Mouse (Mus musculus) intestine, embryonic 16.5 days (tissue): ENCODE measurements around the gene AA986860. TPM values are rescaled to one million over a fixed set of nuclear protein-coding genes. Genes with fewer than 3 reads are reported as not detected.
A peak's percentile ranks its signal among the peaks of the same experiment; 100 is the strongest.

Source experiments
- ATAC-seq: fragments of 200-750 bp; cut with Nextera tagmentation; 2 replicates; pipeline ENCODE4 v1.8.0; 2017; ENCODE audit warnings: moderate TSS enrichment, moderate library complexity
- H3K27ac ChIP-seq: fragments of 300-500 bp; sonication (generic); 2 replicates; pipeline ENCODE4 v1.5.1; 2014; ENCODE audit warnings: mild to moderate bottlenecking, low read length
- H3K27me3 ChIP-seq: fragments of 300-500 bp; sonication (generic); replicated peaks from 2 replicates; pipeline ENCODE4 v1.6.1; 2014; ENCODE audit warnings: low read length, control low read depth, mixed read lengths; ENCODE audit not compliant: control insufficient read depth, insufficient read depth
- H3K36me3 ChIP-seq: fragments of 300-500 bp; sonication (generic); 2 replicates; pipeline ENCODE4 v1.6.1; 2014; ENCODE audit warnings: low read length, control low read depth; ENCODE audit not compliant: control insufficient read depth, insufficient read depth
- H3K4me1 ChIP-seq: fragments of 300-500 bp; sonication (generic); 2 replicates; pipeline ENCODE4 v1.6.1; 2014; ENCODE audit warnings: low read length, control low read depth, mixed read lengths; ENCODE audit not compliant: control insufficient read depth, insufficient read depth
- H3K4me2 ChIP-seq: fragments of 300-500 bp; sonication (generic); 2 replicates; pipeline ENCODE4 v1.6.1; 2014; ENCODE audit warnings: low read depth, low read length, control low read depth
- H3K4me3 ChIP-seq: fragments of 300-500 bp; sonication (generic); 2 replicates; pipeline ENCODE4 v1.5.1; 2014; ENCODE audit warnings: mild to moderate bottlenecking, low read length
- H3K9ac ChIP-seq: fragments of 300-500 bp; sonication (generic); 2 replicates; pipeline ENCODE4 v1.6.1; 2014; ENCODE audit warnings: low read depth, low read length
- H3K9me3 ChIP-seq: fragments of 300-500 bp; sonication (generic); 2 replicates; pipeline ENCODE4 v1.6.1; 2016; ENCODE audit warnings: low read length, control low read depth; ENCODE audit not compliant: control insufficient read depth
- WGBS: fragments of 180-500 bp; shearing (Covaris S2); extraction: QIAGEN DNeasy Blood & Tissue Kit; methylation state at CpG from one replicate; pipeline ENCODE4 v1.1.7; 2014; 5-methylcytosine and 5-hydroxymethylcytosine counted together
- polyA plus RNA-seq: library from polyadenylated mRNA; unstranded; fragments of >200 nt; fragmentation: Nextera tagmentation; extraction: Ambion mirVana; gene quantifications from 2 replicates; pipeline ENCODE4 v1.2.1, GENCODE M21; 2015

Gene AA986860
- 74.7 and 81.2 TPM in 2 replicates for polyA plus RNA-seq

DNA sequence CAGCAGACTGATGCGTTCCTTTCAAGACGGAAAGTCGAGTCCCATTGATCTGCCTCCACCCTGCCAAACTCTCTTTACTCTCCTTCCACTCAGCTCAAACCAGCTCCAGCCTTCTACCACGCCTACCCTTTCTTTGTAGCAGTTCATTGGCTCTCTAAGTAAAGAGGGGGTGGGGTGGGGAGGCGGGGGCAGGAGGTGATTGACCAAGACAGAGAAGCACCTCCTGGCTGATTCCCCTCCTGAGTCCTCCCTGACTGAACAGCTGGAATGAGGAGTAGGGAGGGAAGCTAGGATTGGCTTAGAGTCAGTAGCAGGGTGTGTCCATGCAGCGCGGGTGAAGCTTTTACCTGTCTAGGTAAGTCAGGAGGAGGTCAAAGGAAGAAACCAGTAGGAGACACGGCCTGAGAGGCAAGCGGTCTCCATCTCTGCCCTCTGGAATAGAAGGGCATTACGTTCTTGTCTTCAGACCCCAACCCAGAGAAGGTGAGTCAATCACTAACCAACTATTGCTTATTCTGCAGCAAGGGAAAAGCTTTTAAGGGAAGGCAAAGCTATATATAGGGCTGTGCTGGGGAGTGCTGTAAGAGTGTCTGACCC is at the start of gene AA986860:
Gene AA986860 (plus strand): TSS at position 236 of the 597 bp plus-strand sequence.
- Histone ChIP-seq H3K27ac (peak within 1 kb of the TSS; percentile 89), H3K9ac (peak within 1 kb of the TSS; percentile 60), H3K27me3 (no peaks in the 10 kb centered on the region), H3K4me3 (peak within 1 kb of the TSS; percentile 50), H3K4me2 (peak within 1 kb of the TSS; percentile 53), H3K4me1 (peaks cover 11% of the 10 kb centered on the region), H3K9me3 (no peaks in the 10 kb centered on the region), H3K36me3 (no peaks in the 10 kb centered on the region)
- WGBS: 6% methylated on average over 10 of the region's 10 CpGs
- peak; percentile 92 for ATAC-seq

DNA sequence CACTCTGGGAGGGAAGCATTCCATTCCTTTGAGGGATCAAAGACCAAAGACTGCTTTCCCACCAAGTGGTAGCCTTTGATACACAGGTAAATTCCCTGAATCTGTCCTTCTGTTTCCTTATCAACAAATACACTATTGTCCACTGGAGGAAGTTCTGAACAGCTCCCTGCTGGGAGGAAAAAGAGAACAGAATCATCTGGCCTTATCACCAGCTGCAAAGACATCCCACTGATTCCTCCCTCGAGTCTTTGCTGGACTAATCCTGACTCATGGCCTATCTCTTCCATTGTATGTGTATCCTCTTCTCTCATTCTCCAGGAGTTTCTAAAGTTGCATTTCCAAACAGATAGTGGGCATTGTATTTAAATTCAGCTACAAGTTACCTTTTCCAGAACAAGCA is 47.9 kb upstream of the AA986860 start:
- H3K4me2 ChIP-seq: no peak overlapping the region
- H3K9me3 ChIP-seq: no peaks in the 10 kb centered on the region
- H3K36me3 ChIP-seq: no peaks in the 10 kb centered on the region
- no peak overlapping the region for H3K4me3 ChIP-seq
- ATAC-seq: no peak
- H3K27me3 ChIP-seq: no peaks in the 10 kb centered on the region
- WGBS: 53% methylated on average over 1 of the region's 1 CpGs
- no peak overlapping the region for H3K9ac ChIP-seq
- peaks cover 14% of the 10 kb centered on the region for H3K4me1 ChIP-seq
- no peak overlapping the region for H3K27ac ChIP-seq

DNA sequence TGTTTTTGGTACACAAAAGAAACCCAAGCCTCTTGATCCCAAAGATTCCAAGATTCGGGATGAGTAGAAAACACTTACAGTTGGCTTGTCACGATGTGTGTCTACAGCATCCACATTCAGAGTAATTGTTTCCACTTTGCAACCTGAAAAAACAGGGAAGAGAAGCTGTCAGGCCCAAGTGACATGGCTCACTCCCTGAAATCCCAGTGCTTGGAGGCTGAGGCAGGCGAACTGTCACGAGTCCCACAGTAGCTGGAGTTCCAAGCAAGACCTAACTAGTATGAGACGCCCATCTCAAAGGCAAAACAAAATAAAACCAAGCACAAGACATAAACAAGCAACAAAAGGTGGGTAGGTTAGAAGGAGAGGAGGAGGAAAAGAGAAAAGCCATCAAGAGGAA is 33.2 kb upstream of the AA986860 start:
- ATAC-seq: no peak
- Histone ChIP-seq H3K4me1 (no peaks in the 10 kb centered on the region), H3K27me3 (no peaks in the 10 kb centered on the region), H3K4me3 (no peak overlapping the region), H3K9me3 (no peaks in the 10 kb centered on the region), H3K36me3 (peaks cover 12% of the 10 kb centered on the region), H3K9ac (no peak overlapping the region), H3K27ac (no peak overlapping the region), H3K4me2 (no peak overlapping the region)
- WGBS: 94% methylated on average over 5 of the region's 5 CpGs

DNA sequence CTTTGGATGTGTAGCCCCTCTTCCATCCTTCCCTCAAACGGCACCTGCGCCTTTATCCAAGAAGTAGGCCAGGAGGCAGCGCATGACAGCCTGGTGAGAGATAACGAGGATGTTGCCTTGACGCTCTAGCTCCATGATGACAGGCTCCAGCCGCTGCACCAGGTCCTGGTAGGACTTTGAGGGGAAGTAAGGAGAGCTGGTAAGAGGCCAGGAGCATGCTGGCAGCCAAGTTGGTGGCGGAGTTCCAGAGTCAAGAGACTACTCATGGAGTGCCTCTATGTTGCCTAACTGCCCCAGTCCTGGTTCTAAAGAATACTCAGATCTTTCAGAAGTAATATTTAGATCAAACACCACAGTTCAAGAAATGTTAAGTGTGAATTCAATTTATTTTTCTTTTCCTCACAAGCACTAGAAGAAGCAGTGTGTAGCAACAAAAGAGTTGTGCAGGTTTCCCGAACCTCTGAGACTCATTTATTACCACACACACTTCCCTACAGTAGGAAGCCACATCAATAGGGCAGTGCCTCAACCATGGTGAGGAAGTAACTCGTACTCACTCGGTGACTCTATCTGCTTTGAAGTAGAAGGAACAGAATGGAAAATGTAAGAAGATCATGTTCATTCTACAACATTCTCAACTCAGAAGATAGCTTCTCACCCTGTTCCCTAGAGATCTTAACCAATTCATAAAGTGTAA is 31.7 kb upstream of the AA986860 start:
- ATAC-seq: no peak
- no peak overlapping the region for H3K27ac ChIP-seq
- no peaks in the 10 kb centered on the region for H3K27me3 ChIP-seq
- no peak overlapping the region for H3K9ac ChIP-seq
- H3K9me3 ChIP-seq: no peaks in the 10 kb centered on the region
- H3K36me3 ChIP-seq: peaks cover 12% of the 10 kb centered on the region
- no peak overlapping the region for H3K4me3 ChIP-seq
- H3K4me1 ChIP-seq: no peaks in the 10 kb centered on the region
- no peak overlapping the region for H3K4me2 ChIP-seq
- WGBS: 92% methylated on average over 10 of the region's 10 CpGs

DNA sequence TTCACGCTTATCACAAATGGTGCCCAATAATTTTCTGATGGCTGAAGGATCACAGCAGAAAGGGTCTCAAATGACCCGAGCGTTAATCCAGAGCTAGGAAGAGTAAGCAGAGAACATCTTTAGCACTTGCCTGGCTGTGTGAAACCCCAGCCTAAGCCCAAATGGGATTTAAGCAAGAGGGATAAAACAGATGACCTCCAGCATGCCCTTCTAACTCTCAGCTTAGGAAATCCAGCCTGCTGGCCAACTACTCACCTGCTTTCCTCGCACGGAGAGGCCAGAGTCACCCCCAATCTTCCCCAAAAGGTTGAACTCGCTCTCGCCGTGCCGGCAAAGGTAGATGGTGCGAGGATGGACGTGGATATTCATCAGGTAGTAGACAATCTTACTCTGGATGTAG is 29.8 kb upstream of the AA986860 start:
- Histone ChIP-seq H3K9me3 (no peaks in the 10 kb centered on the region), H3K9ac (no peak overlapping the region), H3K4me3 (no peak overlapping the region), H3K4me1 (no peaks in the 10 kb centered on the region), H3K4me2 (no peak overlapping the region), H3K27ac (no peak overlapping the region), H3K27me3 (no peaks in the 10 kb centered on the region), H3K36me3 (peaks cover 14% of the 10 kb centered on the region)
- ATAC-seq: no peak
- WGBS: 97% methylated on average over 11 of the region's 11 CpGs

DNA sequence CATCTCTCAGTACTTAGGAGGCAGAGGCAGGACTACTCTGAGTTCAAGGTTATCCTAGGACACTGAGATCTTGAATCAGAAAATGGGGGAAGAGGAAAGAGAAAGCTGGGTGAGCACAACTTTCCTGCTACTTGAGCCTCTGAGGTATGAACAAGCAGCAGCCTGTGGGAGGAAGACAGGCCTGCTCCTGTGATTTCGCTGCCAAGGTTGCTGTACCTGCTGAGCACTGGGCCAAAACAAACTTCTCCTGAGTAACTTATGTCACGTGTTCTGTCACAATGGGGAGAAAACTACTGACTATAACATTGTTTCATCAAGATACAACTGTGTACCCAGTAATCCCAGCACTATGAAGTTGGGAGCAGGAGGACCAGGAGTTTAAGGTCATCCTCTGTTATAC is 28.2 kb upstream of the AA986860 start:
- no peak for ATAC-seq
- 91% methylated on average over 2 of the region's 2 CpGs for WGBS
- no peak overlapping the region for H3K27ac ChIP-seq

DNA sequence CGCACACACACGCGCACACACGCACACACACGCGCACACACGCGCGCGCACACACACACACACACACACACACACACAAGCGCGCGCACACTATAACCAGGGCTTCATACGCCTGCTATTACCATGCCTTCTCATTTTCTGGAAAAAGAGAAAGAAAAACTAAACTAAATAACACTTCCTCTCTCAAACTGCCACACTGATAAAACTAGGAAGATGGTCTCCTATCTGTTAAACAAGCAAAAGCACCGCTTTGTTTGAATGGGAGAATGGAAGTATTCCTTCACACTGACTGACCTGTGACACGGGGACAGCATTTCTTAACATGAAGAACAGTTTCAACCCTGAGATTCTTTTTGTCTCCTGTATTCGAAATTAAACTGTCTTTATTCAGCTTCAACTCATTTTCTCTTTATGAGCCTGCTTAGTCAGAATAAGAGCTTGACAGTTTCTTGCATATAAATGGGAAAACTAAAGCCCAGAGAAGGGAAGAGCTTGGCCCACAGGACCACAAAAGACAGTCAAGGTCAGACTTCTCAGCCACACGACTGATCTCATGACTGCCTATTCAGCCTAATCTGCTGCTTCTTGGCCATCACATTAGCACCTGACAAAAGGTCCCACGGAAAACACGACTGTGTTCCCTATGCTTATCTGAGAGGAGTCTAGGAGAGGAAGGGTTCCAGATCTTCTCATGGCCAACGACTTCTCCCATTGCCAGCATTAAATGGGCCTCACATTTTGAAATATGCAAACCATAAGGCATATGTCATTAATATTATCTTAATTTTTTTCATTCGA is 21.3 kb upstream of the AA986860 start:
- no peak for ATAC-seq
- no peak overlapping the region for H3K9ac ChIP-seq
- H3K4me3 ChIP-seq: no peak overlapping the region
- 92% methylated on average over 22 of the region's 22 CpGs for WGBS
- H3K4me1 ChIP-seq: peaks cover 10% of the 10 kb centered on the region
- H3K27me3 ChIP-seq: no peaks in the 10 kb centered on the region
- H3K27ac ChIP-seq: no peak overlapping the region
- H3K36me3 ChIP-seq: peaks cover 9% of the 10 kb centered on the region; the same call in 1 of the 2 replicates
- H3K9me3 ChIP-seq: no peaks in the 10 kb centered on the region
- no peak overlapping the region for H3K4me2 ChIP-seq

More for the DNA sequence above, 28.2 kb upstream of the AA986860 start:
- H3K9me3 ChIP-seq: no peaks in the 10 kb centered on the region
- H3K27me3 ChIP-seq: no peaks in the 10 kb centered on the region
- no peak overlapping the region for H3K4me3 ChIP-seq
- H3K9ac ChIP-seq: no peak overlapping the region
- peaks cover 11% of the 10 kb centered on the region for H3K36me3 ChIP-seq
- H3K4me2 ChIP-seq: no peak overlapping the region
- no peaks in the 10 kb centered on the region for H3K4me1 ChIP-seq

DNA sequence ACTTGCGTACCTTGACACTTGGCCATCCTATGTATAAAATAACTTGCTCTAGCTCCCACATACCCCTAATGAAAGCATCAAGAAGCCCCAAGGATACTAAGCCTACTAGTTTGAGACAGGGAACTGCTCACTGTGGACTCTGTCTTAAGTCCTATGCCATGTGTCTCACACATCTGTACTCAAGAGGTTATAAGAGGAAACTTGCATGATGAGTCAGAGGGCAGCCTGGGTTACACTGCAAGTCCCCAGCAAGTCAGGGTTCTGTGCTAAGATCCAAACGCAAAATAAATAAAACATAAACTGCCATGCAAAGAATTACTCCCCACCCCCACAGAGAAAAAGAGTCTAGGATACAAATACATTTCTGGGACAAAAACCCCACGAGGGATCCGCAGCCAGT is 17.7 kb upstream of the AA986860 start:
- Histone ChIP-seq H3K27me3 (no peaks in the 10 kb centered on the region), H3K9ac (no peak overlapping the region), H3K27ac (no peak overlapping the region), H3K4me1 (peaks cover 15% of the 10 kb centered on the region), H3K4me3 (no peak overlapping the region), H3K36me3 (0 out of 2 replicates have a peak, but pooled peaks cover 3% of the 10 kb centered on the region), H3K9me3 (no peaks in the 10 kb centered on the region), H3K4me2 (peak overlapping the region; percentile 79; the same call in 1 of the 2 replicates)
- WGBS: 74% methylated on average over 4 of the region's 4 CpGs
- no peak for ATAC-seq

DNA sequence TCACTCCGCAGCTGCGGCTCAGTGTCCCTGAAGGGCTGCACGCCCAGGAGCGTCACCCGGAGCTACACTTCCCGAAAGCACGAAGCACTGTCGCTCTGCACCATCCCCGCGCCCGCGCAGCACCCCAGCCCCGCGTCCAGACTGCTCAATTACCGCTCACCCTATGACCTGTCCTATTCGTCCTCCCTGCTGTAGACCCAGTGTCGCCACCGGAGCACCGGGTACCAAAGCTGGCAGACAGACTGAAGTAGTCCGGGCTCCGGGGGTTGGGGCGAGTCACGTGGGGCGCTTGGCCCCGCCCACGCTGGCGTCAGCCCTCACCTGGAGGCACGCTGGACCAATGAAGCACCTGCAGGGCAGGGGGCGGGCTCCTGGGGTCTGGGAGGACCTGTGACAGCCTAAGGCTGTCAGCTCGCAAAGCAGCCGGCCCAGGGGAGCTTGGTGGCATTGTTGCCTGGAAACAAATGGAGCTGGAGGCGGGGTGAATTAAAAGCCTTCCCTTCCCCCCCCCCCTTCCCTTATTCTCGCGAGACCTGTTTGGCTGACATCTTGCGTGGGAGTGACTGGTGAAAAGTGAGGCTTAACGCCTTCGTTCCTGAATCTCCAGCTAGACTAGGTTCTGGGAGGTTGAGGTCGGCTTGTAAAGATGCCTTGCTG is 16.1 kb upstream of the AA986860 start, which contains the start of gene Gm29427:
Gene Gm29427 (minus strand): TSS at position 239 of the 657 bp plus-strand sequence.
- Histone ChIP-seq H3K4me1 (peaks cover 18% of the 10 kb centered on the region), H3K27me3 (no peaks in the 10 kb centered on the region), H3K4me3 (peak within 1 kb of the TSS; percentile 98), H3K9me3 (no peaks in the 10 kb centered on the region), H3K27ac (peak within 1 kb of the TSS; percentile 86), H3K9ac (peak within 1 kb of the TSS; percentile 99), H3K4me2 (peak within 1 kb of the TSS; percentile 79), H3K36me3 (0 out of 2 replicates have a peak, but pooled peaks cover 3% of the 10 kb centered on the region)
- peak; percentile 97 for ATAC-seq
- WGBS: under 1% methylated on average over 38 of the region's 38 CpGs
